Mouse (Mus musculus) lung, postnatal 0 days (tissue): ENCODE data around the gene Arhgef28. TPM values are rescaled to one million over a fixed set of nuclear protein-coding genes. Genes with fewer than 3 reads are reported as not detected.
A peak's percentile ranks its signal among the peaks of the same experiment; 100 is the strongest.

Source experiments
- ATAC-seq: fragments of 200-750 bp; cut with Nextera tagmentation; 2 replicates; pipeline ENCODE4 v1.8.0; 2017; ENCODE audit warnings: moderate library complexity
- DNase-seq: peaks from one replicate; pipeline ENCODE4 v3.0.0-alpha.2; 2016; ENCODE audit warnings: low spot score
- H3K27ac ChIP-seq: fragments of 300-500 bp; sonication (generic); 2 replicates; pipeline ENCODE4 v1.5.1; 2014; ENCODE audit warnings: antibody characterized with exemption, mild to moderate bottlenecking, low read length, mixed read lengths
- H3K27me3 ChIP-seq: fragments of 300-500 bp; sonication (generic); replicated peaks from 2 replicates; pipeline ENCODE4 v1.6.1; 2014; ENCODE audit warnings: low read length, mixed read lengths; ENCODE audit not compliant: insufficient read depth
- H3K36me3 ChIP-seq: fragments of 300-500 bp; sonication (generic); 2 replicates; pipeline ENCODE4 v1.6.1; 2014; ENCODE audit warnings: low read length, mixed read lengths; ENCODE audit not compliant: insufficient read depth
- H3K4me1 ChIP-seq: fragments of 300-500 bp; sonication (generic); 2 replicates; pipeline ENCODE4 v1.6.1; 2014; ENCODE audit warnings: antibody characterized with exemption, low read depth, low read length, mixed read lengths; ENCODE audit not compliant: insufficient read depth
- H3K4me2 ChIP-seq: fragments of 300-500 bp; sonication (generic); replicated peaks from 2 replicates; pipeline ENCODE4 v1.6.1; 2014; ENCODE audit warnings: low read depth, mild to moderate bottlenecking, low read length, moderate library complexity, mixed read lengths
- H3K4me3 ChIP-seq: fragments of 300-500 bp; sonication (generic); 2 replicates; pipeline ENCODE4 v1.5.1; 2014; ENCODE audit warnings: low read depth, low read length
- H3K9ac ChIP-seq: fragments of 300-500 bp; sonication (generic); replicated peaks from 2 replicates; pipeline ENCODE4 v1.6.1; 2014; ENCODE audit warnings: low read depth, mild to moderate bottlenecking
- H3K9me3 ChIP-seq: fragments of 300-500 bp; sonication (generic); 2 replicates; pipeline ENCODE4 v1.6.1; 2016; ENCODE audit warnings: low read length, mixed read lengths
- CTCF ChIP-seq: IDR thresholded peaks from 2 replicates; pipeline ENCODE4 v1.5.1; 2016; ENCODE audit warnings: antibody characterized with exemption, mild to moderate bottlenecking
- EP300 ChIP-seq: IDR thresholded peaks from 2 replicates; pipeline ENCODE4 v1.6.1; 2016; ENCODE audit warnings: antibody characterized with exemption, mild to moderate bottlenecking, control low read depth
- WGBS: fragments of 180-500 bp; shearing (Covaris S2); extraction: QIAGEN DNeasy Blood & Tissue Kit; methylation state at CpG from one replicate; pipeline ENCODE4 v1.1.7; 2014; 5-methylcytosine and 5-hydroxymethylcytosine counted together
- polyA plus RNA-seq: library from polyadenylated mRNA; unstranded; fragments of >200 nt; fragmentation: Nextera tagmentation; extraction: Ambion mirVana; gene quantifications from 2 replicates; pipeline ENCODE4 v1.2.1, GENCODE M21; 2015

Arhgef28 gene
- polyA plus RNA-seq, 1 experiment from 2014 or later = 53.0 TPM

DNA sequence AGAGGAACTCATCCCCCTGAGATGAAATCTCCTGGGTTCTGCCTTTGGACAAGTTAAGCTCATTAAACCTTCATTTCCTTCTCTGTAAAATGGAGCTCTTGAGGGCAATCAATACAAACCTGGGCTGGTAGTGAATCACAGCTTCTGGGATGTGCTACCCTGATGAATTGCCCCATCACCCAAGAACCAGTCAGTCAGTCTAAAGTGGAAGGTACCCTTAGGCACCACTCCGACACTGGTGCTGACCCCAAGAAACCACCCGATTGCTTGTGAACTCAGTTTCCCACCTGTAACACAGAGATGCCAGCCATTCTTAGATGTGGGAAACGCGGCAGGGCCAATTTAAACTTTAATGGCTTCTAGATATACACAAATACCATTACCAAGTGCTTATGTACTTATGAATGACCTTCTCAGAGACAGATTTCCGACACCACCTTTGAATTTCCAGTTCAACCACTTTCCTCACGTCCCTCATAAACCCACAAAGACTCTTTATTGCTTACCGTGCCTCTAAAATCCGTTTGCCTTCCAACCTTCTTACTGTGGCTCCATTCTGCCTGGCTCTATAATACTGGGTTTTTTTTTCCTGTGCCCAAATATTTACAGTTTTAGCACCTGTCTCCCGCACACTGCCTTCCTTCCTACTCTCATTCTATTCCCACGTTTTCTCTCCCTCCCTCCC, 30.8 kb downstream of the Arhgef28 start:
- Histone ChIP-seq H3K9ac (no peak overlapping the region), H3K4me1 (no peaks in the 10 kb centered on the region), H3K27ac (0 out of 2 replicates have a peak overlapping the region, but pooled peaks have one; percentile 20), H3K4me3 (no peak overlapping the region), H3K27me3 (no peaks in the 10 kb centered on the region), H3K36me3 (no peaks in the 10 kb centered on the region), H3K9me3 (no peaks in the 10 kb centered on the region), H3K4me2 (no peak overlapping the region)
- DNase-seq (peak; percentile 69), ATAC-seq (peak; percentile 44)
- WGBS = 50% methylated on average over 10 of the region's 10 CpGs
- TF ChIP-seq EP300 = no peak
- no peak for TF ChIP-seq CTCF

DNA sequence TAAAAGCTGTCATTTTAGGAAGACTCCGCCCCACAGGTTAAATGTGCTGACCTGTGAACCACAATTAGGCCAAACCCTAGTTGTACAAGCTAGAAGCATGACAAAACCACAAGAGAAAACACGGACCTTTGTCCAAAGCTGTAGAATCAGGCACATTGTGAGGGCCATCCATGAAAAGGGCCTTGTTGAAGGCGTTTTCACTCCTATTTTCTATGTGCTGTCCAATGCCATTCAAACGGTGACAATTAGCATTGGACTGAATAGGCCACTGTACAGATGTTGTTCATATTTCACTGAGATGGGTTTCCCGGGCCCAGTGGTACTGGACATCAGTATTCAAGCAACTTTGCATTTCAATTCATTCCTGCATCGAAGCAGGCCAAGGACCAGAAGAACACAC, 33.2 kb downstream of the Arhgef28 start:
- Histone ChIP-seq H3K36me3 (no peaks in the 10 kb centered on the region), H3K9ac (no peak overlapping the region), H3K4me1 (no peaks in the 10 kb centered on the region), H3K9me3 (no peaks in the 10 kb centered on the region), H3K4me3 (no peak overlapping the region), H3K4me2 (no peak overlapping the region), H3K27me3 (no peaks in the 10 kb centered on the region), H3K27ac (no peak overlapping the region)
- TF ChIP-seq EP300 = no peak
- DNase-seq (no peak), ATAC-seq (no peak)
- WGBS = 85% methylated on average over 6 of the region's 6 CpGs

DNA sequence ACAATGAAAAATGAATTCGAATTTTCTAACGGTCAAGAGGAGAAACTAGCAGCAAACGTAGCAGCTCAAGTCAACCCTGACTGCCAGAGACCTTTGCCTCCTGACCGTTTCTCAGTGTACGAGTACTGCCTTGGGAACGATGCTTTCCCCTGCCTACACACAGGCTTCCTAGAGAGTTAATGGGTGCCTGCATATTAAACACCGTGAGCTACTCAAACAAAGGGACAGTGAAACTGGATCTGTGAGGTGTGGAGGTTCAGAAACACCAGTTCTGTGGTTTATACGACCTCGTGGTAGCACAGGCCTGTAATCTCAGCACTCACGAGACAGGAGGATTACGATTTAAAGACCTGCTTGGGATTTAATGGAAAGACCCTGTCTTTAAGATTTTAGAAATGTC, 33.9 kb downstream of the Arhgef28 start:
- no peak for ATAC-seq
- no peak overlapping the region for H3K9ac ChIP-seq
- no peaks in the 10 kb centered on the region for H3K27me3 ChIP-seq
- no peak for DNase-seq
- no peaks in the 10 kb centered on the region for H3K36me3 ChIP-seq
- H3K4me1 ChIP-seq = no peaks in the 10 kb centered on the region
- H3K4me3 ChIP-seq = no peak overlapping the region
- no peaks in the 10 kb centered on the region for H3K9me3 ChIP-seq
- no peak overlapping the region for H3K27ac ChIP-seq
- 55% methylated on average over 11 of the region's 11 CpGs for WGBS
- TF ChIP-seq CTCF = no peak
- TF ChIP-seq EP300 = no peak
- H3K4me2 ChIP-seq = no peak overlapping the region

DNA sequence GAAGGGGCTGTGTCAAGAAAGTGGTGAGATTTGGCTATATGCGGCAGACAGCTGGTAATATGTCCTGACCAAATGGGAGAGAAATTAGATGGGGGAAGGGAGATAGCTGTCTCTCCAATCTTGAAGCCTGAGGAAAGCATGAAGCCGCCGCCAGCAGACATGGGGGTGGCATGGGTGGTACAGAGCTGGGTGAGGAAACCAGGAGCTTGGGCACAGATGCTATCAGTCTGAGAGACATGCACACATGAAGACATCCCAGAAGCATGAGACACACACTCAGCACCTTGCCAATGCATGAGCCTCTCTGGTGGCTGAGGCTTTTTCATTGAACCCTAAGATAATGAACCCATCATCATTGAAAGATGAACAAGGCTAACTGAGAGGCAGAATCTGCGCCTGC, 34.5 kb downstream of the Arhgef28 start:
- 91% methylated on average over 4 of the region's 4 CpGs for WGBS

DNA sequence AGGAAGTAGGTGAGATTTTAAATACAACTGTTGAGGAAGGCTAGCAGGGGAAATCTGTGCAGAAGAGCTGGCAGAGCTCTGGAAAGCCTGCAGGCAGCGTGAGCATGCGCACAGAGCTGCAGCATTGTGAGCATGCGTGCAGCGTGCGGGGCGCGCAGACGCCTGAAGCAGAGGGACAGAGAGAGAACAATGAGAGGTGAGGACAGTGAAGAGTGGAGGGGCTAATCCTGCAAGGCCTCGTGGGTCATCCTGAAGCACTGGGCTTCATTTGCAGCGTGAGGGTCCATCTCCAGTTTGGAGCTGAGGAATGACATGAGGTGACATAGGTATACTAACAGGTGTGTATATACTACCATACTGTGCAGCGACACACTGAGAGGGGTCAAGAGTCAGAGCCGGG, 35.0 kb downstream of the Arhgef28 start:
- Histone ChIP-seq H3K4me2 (no peak overlapping the region), H3K4me3 (no peak overlapping the region), H3K9me3 (no peaks in the 10 kb centered on the region), H3K36me3 (no peaks in the 10 kb centered on the region), H3K9ac (no peak overlapping the region), H3K27ac (no peak overlapping the region), H3K4me1 (no peaks in the 10 kb centered on the region), H3K27me3 (no peaks in the 10 kb centered on the region)
- TF ChIP-seq CTCF (no peak), EP300 (no peak)
- 86% methylated on average over 12 of the region's 12 CpGs for WGBS
- ATAC-seq (no peak), DNase-seq (no peak)

More for the DNA sequence above, 34.5 kb downstream of the Arhgef28 start:
- H3K27ac ChIP-seq = no peak overlapping the region
- H3K4me2 ChIP-seq = no peak overlapping the region
- H3K36me3 ChIP-seq = no peaks in the 10 kb centered on the region
- H3K9me3 ChIP-seq = no peaks in the 10 kb centered on the region
- no peak for DNase-seq
- ATAC-seq = no peak
- no peaks in the 10 kb centered on the region for H3K4me1 ChIP-seq
- no peaks in the 10 kb centered on the region for H3K27me3 ChIP-seq
- H3K4me3 ChIP-seq = no peak overlapping the region
- TF ChIP-seq CTCF (no peak), EP300 (no peak)
- no peak overlapping the region for H3K9ac ChIP-seq

DNA sequence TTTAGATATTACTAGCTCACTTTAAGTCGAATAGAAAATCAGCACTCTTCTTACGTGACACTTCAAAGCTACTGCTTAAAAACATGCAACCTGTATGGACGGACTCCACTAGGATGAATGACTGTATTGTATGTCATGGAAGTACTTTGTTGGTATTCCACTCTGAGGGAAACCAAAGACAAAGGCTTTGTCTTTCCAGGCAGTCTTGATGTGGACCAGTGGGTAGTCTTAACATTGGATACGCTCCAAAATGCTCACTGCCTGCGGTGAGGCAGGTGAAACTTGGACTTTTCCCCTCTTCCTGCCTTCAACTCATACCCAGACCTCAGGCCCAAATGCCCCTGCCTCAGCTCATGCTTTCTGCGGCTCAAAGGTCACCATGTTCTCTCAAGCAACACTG, 41.4 kb downstream of the Arhgef28 start:
- H3K4me1 ChIP-seq = no peaks in the 10 kb centered on the region; the same call in 1 of the 2 replicates
- ATAC-seq (no peak), DNase-seq (no peak)
- H3K27me3 ChIP-seq = no peaks in the 10 kb centered on the region
- no peak overlapping the region for H3K4me3 ChIP-seq
- no peak overlapping the region for H3K4me2 ChIP-seq
- no peak overlapping the region for H3K9ac ChIP-seq
- no peaks in the 10 kb centered on the region for H3K36me3 ChIP-seq
- no peak overlapping the region for H3K27ac ChIP-seq
- H3K9me3 ChIP-seq = no peaks in the 10 kb centered on the region
- WGBS = 60% methylated on average over 6 of the region's 6 CpGs
- TF ChIP-seq EP300 = no peak

DNA sequence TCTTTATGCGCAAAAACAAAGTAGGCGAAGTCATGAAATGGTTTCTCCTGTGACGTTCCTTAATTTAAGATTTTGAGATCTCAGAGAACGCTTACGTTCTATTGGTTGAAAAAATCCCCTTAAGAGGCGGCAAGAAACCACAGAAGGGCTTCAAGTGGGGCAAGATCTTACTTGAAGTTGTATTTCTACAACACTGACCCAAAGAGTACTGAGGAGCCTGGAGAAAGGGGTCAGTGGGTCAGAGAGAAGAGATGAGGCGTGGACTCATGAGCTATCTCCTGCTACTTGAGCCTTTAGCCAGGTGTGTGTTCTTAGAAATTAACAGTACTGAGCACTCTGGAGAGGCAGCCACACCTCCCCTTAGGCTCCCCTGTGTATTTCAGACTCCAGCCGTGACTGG, 44.7 kb downstream of the Arhgef28 start:
- no peak overlapping the region for H3K27ac ChIP-seq
- no peaks in the 10 kb centered on the region; the same call in 1 of the 2 replicates for H3K4me1 ChIP-seq
- no peak overlapping the region for H3K4me3 ChIP-seq
- no peaks in the 10 kb centered on the region for H3K9me3 ChIP-seq
- WGBS = 60% methylated on average over 8 of the region's 8 CpGs
- ATAC-seq (peak; percentile 89), DNase-seq (peak; percentile 74)
- no peaks in the 10 kb centered on the region for H3K27me3 ChIP-seq
- TF ChIP-seq CTCF = no peak
- TF ChIP-seq EP300 = no peak
- H3K9ac ChIP-seq = no peak overlapping the region
- H3K4me2 ChIP-seq = no peak overlapping the region
- no peaks in the 10 kb centered on the region for H3K36me3 ChIP-seq
